Mouse (Mus musculus) forebrain, embryonic 14.5 days (tissue): ENCODE data around the gene Gm14548. TPM values are rescaled to one million over a fixed set of nuclear protein-coding genes. Genes with fewer than 3 reads are reported as not detected.
"Not testable (repeated sequence)": the region's sequence is repeated elsewhere in the genome, so short reads cannot be mapped to it uniquely, and the experiment has no call there.

Experiments
- ATAC-seq: fragments of 200-750 bp; cut with Nextera tagmentation; 2 replicates; pipeline ENCODE4 v1.8.0; 2017; ENCODE audit warnings: mild to moderate bottlenecking, moderate library complexity
- DNase-seq: peaks from one replicate; pipeline ENCODE4 v3.0.0-alpha.2; 2015; ENCODE audit warnings: low spot score
- H3K27ac ChIP-seq: fragments of 300-500 bp; sonication (generic); 2 replicates; pipeline ENCODE4 v1.5.1; 2014; ENCODE audit warnings: low read depth, mild to moderate bottlenecking, control low read depth, low read length, moderate library complexity
- H3K27me3 ChIP-seq: fragments of 300-500 bp; sonication (generic); replicated peaks from 2 replicates; pipeline ENCODE4 v1.6.1; 2014; ENCODE audit warnings: low read length, control low read depth, mixed read lengths; ENCODE audit not compliant: control insufficient read depth, insufficient read depth
- H3K36me3 ChIP-seq: fragments of 300-500 bp; sonication (generic); 2 replicates; pipeline ENCODE4 v1.6.1; 2014; ENCODE audit warnings: low read length, control low read depth; ENCODE audit not compliant: control insufficient read depth, insufficient read depth
- H3K4me1 ChIP-seq: fragments of 300-500 bp; sonication (generic); 2 replicates; pipeline ENCODE4 v1.6.1; 2014; ENCODE audit warnings: antibody characterized with exemption, low read length, control low read depth; ENCODE audit not compliant: control insufficient read depth, insufficient read depth
- H3K4me2 ChIP-seq: fragments of 300-500 bp; sonication (generic); 2 replicates; pipeline ENCODE4 v1.6.1; 2014; ENCODE audit warnings: mild to moderate bottlenecking, control low read depth, low read length
- H3K4me3 ChIP-seq: fragments of 300-500 bp; sonication (generic); 2 replicates; pipeline ENCODE4 v1.5.1; 2014; ENCODE audit warnings: low read depth, low read length, control low read depth
- H3K9ac ChIP-seq: fragments of 300-500 bp; sonication (generic); 2 replicates; pipeline ENCODE4 v1.6.1; 2014; ENCODE audit warnings: mild to moderate bottlenecking, low read length, control low read depth, moderate library complexity
- H3K9me3 ChIP-seq: fragments of 300-500 bp; sonication (generic); replicated peaks from 2 replicates; pipeline ENCODE4 v1.6.1; 2016; ENCODE audit warnings: low read length, control low read depth, mixed read lengths; ENCODE audit not compliant: control insufficient read depth
- WGBS: fragments of 180-500 bp; shearing (Covaris S2); extraction: QIAGEN DNeasy Blood & Tissue Kit; methylation state at CpG from one replicate; pipeline ENCODE4 v1.1.7; 2014; 5-methylcytosine and 5-hydroxymethylcytosine counted together
- polyA plus RNA-seq: library from polyadenylated mRNA; unstranded; fragments of >200 nt; fragmentation: Nextera tagmentation; extraction: Ambion mirVana; gene quantifications from 2 replicates; pipeline ENCODE4 v1.2.1, GENCODE M21; 2014

Gm14548 gene
- polyA plus RNA-seq, 1 experiment from 2014 or later, result not detected

GRCm38 (mm10) chr7:3837854-3838253 lies 60.1 kb downstream of the Gm14548 start:
- not testable (repeated sequence) for ATAC-seq
- WGBS, result no CpG with 5 or more reads among the region's 1 CpGs

More at GRCm38 (mm10) chr7:3837854-3838253, 60.1 kb downstream of the Gm14548 start:
- not testable (repeated sequence) for H3K36me3 ChIP-seq, H3K4me2 ChIP-seq, H3K27me3 ChIP-seq, DNase-seq, H3K4me1 ChIP-seq, H3K9me3 ChIP-seq, H3K9ac ChIP-seq, H3K27ac ChIP-seq, H3K4me3 ChIP-seq

Other genes starting within 250 kb of the Gm14548 start
- gene Leng1, start 232.3 kb downstream of the Gm14548 start, polyA plus RNA-seq, result 10.2 and 12.3 TPM in 2 replicates
- 1.8 and 2.1 TPM in 2 replicates for gene Tmc4, start 220.6 kb downstream of the Gm14548 start, polyA plus RNA-seq
- 233 TPM in 2 replicates for gene Tsen34, start 205.3 kb downstream of the Gm14548 start, polyA plus RNA-seq
- 35.1 and 49.3 TPM in 2 replicates for gene Mboat7, start 204.6 kb downstream of the Gm14548 start, polyA plus RNA-seq
- gene Rps9, start 194.1 kb downstream of the Gm14548 start, polyA plus RNA-seq, result 1,006 and 1,170 TPM in 2 replicates
- 0.10 and 0.19 TPM in 2 replicates for gene Pirb, start 177.7 kb downstream of the Gm14548 start, polyA plus RNA-seq
- not detected in 2 replicates for gene Gm15448, start 72.4 kb downstream of the Gm14548 start, polyA plus RNA-seq
- gene Pira2, start 53.1 kb downstream of the Gm14548 start, polyA plus RNA-seq, result not detected in 2 replicates
- gene Lilra6, start 17.4 kb upstream of the Gm14548 start, polyA plus RNA-seq, result not detected in 2 replicates
- 1.8 and 2.1 TPM in 2 replicates for gene Lair1, start 165.1 kb upstream of the Gm14548 start, polyA plus RNA-seq
- 61.6 and 68.0 TPM in 2 replicates for gene Ttyh1, start 221.3 kb upstream of the Gm14548 start, polyA plus RNA-seq
- gene Leng8, start 238.9 kb upstream of the Gm14548 start, polyA plus RNA-seq, result 43.0 and 59.2 TPM in 2 replicates